Mouse (Mus musculus) cerebellum, adult 2 months (tissue): ENCODE data around the gene Gpx6.

Experiments used
- CTCF ChIP-seq: fragments of 200-500 bp; IDR thresholded peaks from 2 replicates; pipeline ENCODE4 v1.5.1; 2011; ENCODE audit warnings: low read depth, mild to moderate bottlenecking, control low read depth, low read length, moderate library complexity, borderline replicate concordance; ENCODE audit not compliant: insufficient read depth
- POLR2A ChIP-seq: fragments of 200-500 bp; IDR thresholded peaks from 2 replicates; pipeline ENCODE4 v1.6.1; 2011; ENCODE audit warnings: low read length, control low read depth, borderline replicate concordance; ENCODE audit not compliant: insufficient read depth

GRCm38 (mm10) chr13:21267541-21267940, 44.4 kb upstream of the Gpx6 start:
- TF ChIP-seq CTCF (no peak), POLR2A (no peak)
